Mouse (Mus musculus): Measurements from ENCODE around the gene H2-DMb2. TPM values are rescaled to one million over a fixed set of nuclear protein-coding genes. Genes with fewer than 3 reads are reported as not detected.

H2-DMb2 gene
- polyA plus RNA-seq, 1 experiment from 2014 or later = 0.42 TPM

GRCm38 (mm10) chr17:34170487-34170876 is 27.4 kb downstream of the H2-DMb2 start:
- Histone ChIP-seq H3K27ac (no peak overlapping the region), H3K9me3 (0 out of 2 replicates have a peak, but pooled peaks cover 3% of the 10 kb centered on the region), H3K4me1 (no peaks in the 10 kb centered on the region), H3K4me2 (replicated peaks) (no peak overlapping the region), H3K9ac (no peak overlapping the region), H3K36me3 (no peaks in the 10 kb centered on the region), H3K27me3 (no peaks in the 10 kb centered on the region), H3K4me3 (no peak overlapping the region)
- WGBS = 28% methylated on average over 4 of the region's 4 CpGs
- ATAC-seq (ENCODE audit: insufficient number of reproducible peaks, insufficient read depth, low FRiP score, low TSS enrichment) = no peak

- Histone ChIP-seq H3K4me1 (no peaks in the 10 kb centered on the region), H3K9me3 (0 out of 2 replicates have a peak, but pooled peaks cover 3% of the 10 kb centered on the region), H3K4me3 (no peak overlapping the region), H3K27ac (no peak overlapping the region), H3K9ac (no peak overlapping the region), H3K36me3 (no peaks in the 10 kb centered on the region), H3K4me2 (replicated peaks) (no peak overlapping the region), H3K27me3 (no peaks in the 10 kb centered on the region)
- no peak for ATAC-seq (ENCODE audit: insufficient number of reproducible peaks, insufficient read depth, low FRiP score, low TSS enrichment)
- WGBS = 43% methylated on average over 13 of the region's 13 CpGs
Measured at GRCm38 (mm10) chr17:34170877-34171498, 27.9 kb downstream of the H2-DMb2 start.

- Histone ChIP-seq H3K36me3 (no peaks in the 10 kb centered on the region), H3K4me2 (replicated peaks) (no peak overlapping the region), H3K9me3 (peaks cover 10% of the 10 kb centered on the region; the same call in 1 of the 2 replicates), H3K9ac (no peak overlapping the region), H3K27ac (no peak overlapping the region), H3K27me3 (no peaks in the 10 kb centered on the region), H3K4me3 (no peak overlapping the region), H3K4me1 (no peaks in the 10 kb centered on the region)
- 90% methylated on average over 5 of the region's 5 CpGs for WGBS
- no peak for ATAC-seq (ENCODE audit: insufficient number of reproducible peaks, insufficient read depth, low FRiP score, low TSS enrichment)
Measured at GRCm38 (mm10) chr17:34172528-34172927, 29.4 kb downstream of the H2-DMb2 start.

- 41% methylated on average over 1 of the region's 1 CpGs for WGBS
- Histone ChIP-seq H3K27ac (no peak overlapping the region), H3K4me2 (replicated peaks) (no peak overlapping the region), H3K4me3 (no peak overlapping the region), H3K27me3 (no peaks in the 10 kb centered on the region), H3K36me3 (no peaks in the 10 kb centered on the region), H3K9ac (no peak overlapping the region), H3K9me3 (peaks cover 10% of the 10 kb centered on the region; the same call in 1 of the 2 replicates), H3K4me1 (no peaks in the 10 kb centered on the region)
- no peak for ATAC-seq (ENCODE audit: insufficient number of reproducible peaks, insufficient read depth, low FRiP score, low TSS enrichment)
Measured at GRCm38 (mm10) chr17:34174075-34174474, 31.0 kb downstream of the H2-DMb2 start.

GRCm38 (mm10) chr17:34177179-34177578 is 34.1 kb downstream of the H2-DMb2 start:
- no peak for ATAC-seq (ENCODE audit: insufficient number of reproducible peaks, insufficient read depth, low FRiP score, low TSS enrichment)
- Histone ChIP-seq H3K4me2 (replicated peaks) (no peak overlapping the region), H3K36me3 (no peaks in the 10 kb centered on the region), H3K27me3 (no peaks in the 10 kb centered on the region), H3K9me3 (peaks cover 10% of the 10 kb centered on the region; the same call in 1 of the 2 replicates), H3K4me3 (no peak overlapping the region), H3K27ac (no peak overlapping the region), H3K9ac (no peak overlapping the region), H3K4me1 (no peaks in the 10 kb centered on the region)
- WGBS = 64% methylated on average over 4 of the region's 4 CpGs

- H3K4me1 ChIP-seq = no peaks in the 10 kb centered on the region
- no peaks in the 10 kb centered on the region for H3K36me3 ChIP-seq
- no peak overlapping the region for H3K4me2 ChIP-seq (replicated peaks)
- peaks cover 7% of the 10 kb centered on the region; the same call in 1 of the 2 replicates for H3K9me3 ChIP-seq
- H3K9ac ChIP-seq = no peak overlapping the region
- H3K27ac ChIP-seq = no peak overlapping the region
- 59% methylated on average over 6 of the region's 6 CpGs for WGBS
- ATAC-seq (ENCODE audit: insufficient number of reproducible peaks, insufficient read depth, low FRiP score, low TSS enrichment) = no peak
- H3K4me3 ChIP-seq = no peak overlapping the region
- peaks cover 15% of the 10 kb centered on the region; the same call in 1 of the 2 replicates for H3K27me3 ChIP-seq
Measured at GRCm38 (mm10) chr17:34179019-34179418, 35.9 kb downstream of the H2-DMb2 start.

GRCm38 (mm10) chr17:34179913-34180859 is 37.1 kb downstream of the H2-DMb2 start:
- Histone ChIP-seq H3K4me3 (no peak overlapping the region), H3K9me3 (peaks cover 7% of the 10 kb centered on the region; the same call in 1 of the 2 replicates), H3K9ac (no peak overlapping the region), H3K4me1 (no peaks in the 10 kb centered on the region), H3K4me2 (replicated peaks) (no peak overlapping the region), H3K27me3 (peaks cover 18% of the 10 kb centered on the region; the same call in 1 of the 2 replicates), H3K27ac (no peak overlapping the region), H3K36me3 (no peaks in the 10 kb centered on the region)
- ATAC-seq (ENCODE audit: insufficient number of reproducible peaks, insufficient read depth, low FRiP score, low TSS enrichment) = no peak
- WGBS = 67% methylated on average over 13 of the region's 13 CpGs

GRCm38 (mm10) chr17:34183564-34184219 is 40.6 kb downstream of the H2-DMb2 start:
- Histone ChIP-seq H3K27ac (no peak overlapping the region), H3K9me3 (no peaks in the 10 kb centered on the region), H3K9ac (no peak overlapping the region), H3K4me1 (peaks cover 14% of the 10 kb centered on the region; the same call in 1 of the 2 replicates), H3K27me3 (peaks cover 44% of the 10 kb centered on the region), H3K4me2 (replicated peaks) (no peak overlapping the region), H3K36me3 (no peaks in the 10 kb centered on the region), H3K4me3 (no peak overlapping the region)
- ATAC-seq (ENCODE audit: insufficient number of reproducible peaks, insufficient read depth, low FRiP score, low TSS enrichment) = no peak
- WGBS = 80% methylated on average over 15 of the region's 15 CpGs

GRCm38 (mm10) chr17:34185526-34185925 is 42.4 kb downstream of the H2-DMb2 start:
- H3K4me3 ChIP-seq = no peak overlapping the region
- peaks cover 14% of the 10 kb centered on the region; the same call in 1 of the 2 replicates for H3K4me1 ChIP-seq
- H3K36me3 ChIP-seq = no peaks in the 10 kb centered on the region
- H3K27ac ChIP-seq = no peak overlapping the region
- H3K4me2 ChIP-seq (replicated peaks) = no peak overlapping the region
- 85% methylated on average over 9 of the region's 9 CpGs for whole genome bisulfite sequencing
- ATAC-seq (ENCODE audit: insufficient number of reproducible peaks, insufficient read depth, low FRiP score, low TSS enrichment) = no peak
- peaks cover 60% of the 10 kb centered on the region for H3K27me3 ChIP-seq
- no peak overlapping the region for H3K9ac ChIP-seq
- H3K9me3 ChIP-seq = no peaks in the 10 kb centered on the region

- 3% methylated on average over 14 of the region's 14 CpGs for WGBS
- Histone ChIP-seq H3K4me1 (peaks cover 14% of the 10 kb centered on the region; the same call in 1 of the 2 replicates), H3K4me2 (replicated peaks) (peak overlapping the region; percentile 86), H3K27me3 (peaks cover 73% of the 10 kb centered on the region), H3K27ac (no peak overlapping the region), H3K36me3 (no peaks in the 10 kb centered on the region), H3K4me3 (peak overlapping the region; percentile 47), H3K9ac (peak overlapping the region; percentile 39; the same call in 1 of the 2 replicates), H3K9me3 (no peaks in the 10 kb centered on the region)
- no peak; the same call in 1 of the 2 replicates for ATAC-seq (ENCODE audit: insufficient number of reproducible peaks, insufficient read depth, low FRiP score, low TSS enrichment)
Measured at GRCm38 (mm10) chr17:34186885-34187260, 43.8 kb downstream of the H2-DMb2 start.

- Histone ChIP-seq H3K27ac (no peak within 1 kb of the TSS; the same call in 1 of the 2 replicates), H3K4me3 (peak within 1 kb of the TSS; percentile 47), H3K9me3 (no peaks in the 10 kb centered on the region), H3K4me1 (peaks cover 14% of the 10 kb centered on the region; the same call in 1 of the 2 replicates), H3K9ac (peak within 1 kb of the TSS; percentile 63), H3K27me3 (peaks cover 78% of the 10 kb centered on the region), H3K4me2 (replicated peaks) (peak within 1 kb of the TSS; percentile 86), H3K36me3 (no peaks in the 10 kb centered on the region)
- ATAC-seq (ENCODE audit: insufficient number of reproducible peaks, insufficient read depth, low FRiP score, low TSS enrichment) = peak; percentile 94
- under 1% methylated on average over 46 of the region's 46 CpGs for WGBS
Measured at GRCm38 (mm10) chr17:34187261-34187916, 44.3 kb downstream of the H2-DMb2 start, which contains the start of the genes Tap1 and Psmb9. Gene Tap1, plus strand, starts transcription at chr17:34187553. Gene Psmb9, minus strand, starts transcription at chr17:34187764.

Data from embryonic facial prominence, embryonic 12.5 days (tissue).